Mouse (Mus musculus): ENCODE results near the gene Rtel1. TPM values are rescaled to one million over a fixed set of nuclear protein-coding genes. Genes with fewer than 3 reads are reported as not detected.

Rtel1 gene
- polyA plus RNA-seq, 1 experiment from 2014 or later = 52.5 TPM

GRCm38 (mm10) chr2:181384919-181385391 lies 65.4 kb downstream of the Rtel1 start:
- no peak for DNase-seq (ENCODE audit: low spot score)
- ATAC-seq (replicated peaks; ENCODE audit: insufficient number of reproducible peaks, low FRiP score, low TSS enrichment, low read depth) = no peak
- Histone ChIP-seq H3K27ac (replicated peaks; ENCODE audit: low read depth, low read length) (no peak overlapping the region), H3K9me3 (replicated peaks; ENCODE audit: control insufficient read depth, low read length) (no peaks in the 10 kb centered on the region), H3K36me3 (replicated peaks; ENCODE audit: control insufficient read depth, insufficient read depth, low read depth, low read length) (no peaks in the 10 kb centered on the region; the same call in 1 of the 2 replicates), H3K4me3 (ENCODE audit: low read depth, low read length) (no peak overlapping the region), H3K4me2 (ENCODE audit: low read depth, low read length) (no peak overlapping the region), H3K4me1 (ENCODE audit: control insufficient read depth, insufficient read depth, low read length) (no peaks in the 10 kb centered on the region), H3K9ac (replicated peaks; ENCODE audit: low read length) (no peak overlapping the region), H3K27me3 (ENCODE audit: control insufficient read depth, insufficient read depth, low read length) (no peaks in the 10 kb centered on the region)
- WGBS = 79% methylated on average over 4 of the region's 4 CpGs

GRCm38 (mm10) chr2:181385885-181386284 lies 66.3 kb downstream of the Rtel1 start:
- Histone ChIP-seq H3K27ac (replicated peaks; ENCODE audit: low read depth, low read length) (no peak overlapping the region), H3K27me3 (ENCODE audit: control insufficient read depth, insufficient read depth, low read length) (no peaks in the 10 kb centered on the region), H3K4me2 (ENCODE audit: low read depth, low read length) (no peak overlapping the region), H3K4me3 (ENCODE audit: low read depth, low read length) (no peak overlapping the region), H3K4me1 (ENCODE audit: control insufficient read depth, insufficient read depth, low read length) (no peaks in the 10 kb centered on the region), H3K9me3 (replicated peaks; ENCODE audit: control insufficient read depth, low read length) (no peaks in the 10 kb centered on the region), H3K36me3 (replicated peaks; ENCODE audit: control insufficient read depth, insufficient read depth, low read depth, low read length) (no peaks in the 10 kb centered on the region; the same call in 1 of the 2 replicates), H3K9ac (replicated peaks; ENCODE audit: low read length) (no peak overlapping the region)
- ATAC-seq (replicated peaks; ENCODE audit: insufficient number of reproducible peaks, low FRiP score, low TSS enrichment, low read depth) = no peak
- WGBS = 83% methylated on average over 3 of the region's 3 CpGs
- DNase-seq (ENCODE audit: low spot score) = no peak

GRCm38 (mm10) chr2:181386663-181387210 lies 67.2 kb downstream of the Rtel1 start:
- Histone ChIP-seq H3K36me3 (replicated peaks; ENCODE audit: control insufficient read depth, insufficient read depth, low read depth, low read length) (no peaks in the 10 kb centered on the region; the same call in 1 of the 2 replicates), H3K4me3 (ENCODE audit: low read depth, low read length) (no peak overlapping the region), H3K9ac (replicated peaks; ENCODE audit: low read length) (no peak overlapping the region), H3K27ac (replicated peaks; ENCODE audit: low read depth, low read length) (no peak overlapping the region), H3K9me3 (replicated peaks; ENCODE audit: control insufficient read depth, low read length) (no peaks in the 10 kb centered on the region), H3K4me2 (ENCODE audit: low read depth, low read length) (no peak overlapping the region), H3K4me1 (ENCODE audit: control insufficient read depth, insufficient read depth, low read length) (no peaks in the 10 kb centered on the region), H3K27me3 (ENCODE audit: control insufficient read depth, insufficient read depth, low read length) (no peaks in the 10 kb centered on the region)
- WGBS = 78% methylated on average over 3 of the region's 4 CpGs
- no peak for ATAC-seq (replicated peaks; ENCODE audit: insufficient number of reproducible peaks, low FRiP score, low TSS enrichment, low read depth)
- no peak for DNase-seq (ENCODE audit: low spot score)

GRCm38 (mm10) chr2:181390136-181390870 lies 70.8 kb downstream of the Rtel1 start:
- DNase-seq (ENCODE audit: low spot score) = no peak
- Histone ChIP-seq H3K9ac (replicated peaks; ENCODE audit: low read length) (no peak overlapping the region), H3K27me3 (ENCODE audit: control insufficient read depth, insufficient read depth, low read length) (no peaks in the 10 kb centered on the region), H3K36me3 (replicated peaks; ENCODE audit: control insufficient read depth, insufficient read depth, low read depth, low read length) (no peaks in the 10 kb centered on the region), H3K4me1 (ENCODE audit: control insufficient read depth, insufficient read depth, low read length) (no peaks in the 10 kb centered on the region), H3K4me3 (ENCODE audit: low read depth, low read length) (no peak overlapping the region), H3K4me2 (ENCODE audit: low read depth, low read length) (no peak overlapping the region), H3K9me3 (replicated peaks; ENCODE audit: control insufficient read depth, low read length) (no peaks in the 10 kb centered on the region), H3K27ac (replicated peaks; ENCODE audit: low read depth, low read length) (no peak overlapping the region)
- WGBS = 70% methylated on average over 4 of the region's 4 CpGs
- no peak for ATAC-seq (replicated peaks; ENCODE audit: insufficient number of reproducible peaks, low FRiP score, low TSS enrichment, low read depth)

- Histone ChIP-seq H3K27me3 (ENCODE audit: control insufficient read depth, insufficient read depth, low read length) (no peaks in the 10 kb centered on the region), H3K9ac (replicated peaks; ENCODE audit: low read length) (no peak overlapping the region), H3K27ac (replicated peaks; ENCODE audit: low read depth, low read length) (no peak overlapping the region), H3K4me2 (ENCODE audit: low read depth, low read length) (no peak overlapping the region), H3K4me3 (ENCODE audit: low read depth, low read length) (no peak overlapping the region), H3K4me1 (ENCODE audit: control insufficient read depth, insufficient read depth, low read length) (no peaks in the 10 kb centered on the region), H3K9me3 (replicated peaks; ENCODE audit: control insufficient read depth, low read length) (no peaks in the 10 kb centered on the region), H3K36me3 (replicated peaks; ENCODE audit: control insufficient read depth, insufficient read depth, low read depth, low read length) (no peaks in the 10 kb centered on the region)
- ATAC-seq (replicated peaks; ENCODE audit: insufficient number of reproducible peaks, low FRiP score, low TSS enrichment, low read depth) (no peak), DNase-seq (ENCODE audit: low spot score) (no peak)
- 91% methylated on average over 15 of the region's 15 CpGs for WGBS
Observed at GRCm38 (mm10) chr2:181391022-181391421, 71.5 kb downstream of the Rtel1 start.

GRCm38 (mm10) chr2:181391541-181391940 lies 72.0 kb downstream of the Rtel1 start:
- ATAC-seq (replicated peaks; ENCODE audit: insufficient number of reproducible peaks, low FRiP score, low TSS enrichment, low read depth) (no peak), DNase-seq (ENCODE audit: low spot score) (no peak)
- no peak overlapping the region for H3K9ac ChIP-seq (replicated peaks; ENCODE audit: low read length)
- 65% methylated on average over 2 of the region's 2 CpGs for WGBS
- no peaks in the 10 kb centered on the region for H3K27me3 ChIP-seq (ENCODE audit: control insufficient read depth, insufficient read depth, low read length)
- no peak overlapping the region for H3K4me3 ChIP-seq (ENCODE audit: low read depth, low read length)
- H3K9me3 ChIP-seq (replicated peaks; ENCODE audit: control insufficient read depth, low read length) = no peaks in the 10 kb centered on the region
- H3K27ac ChIP-seq (replicated peaks; ENCODE audit: low read depth, low read length) = no peak overlapping the region
- no peaks in the 10 kb centered on the region for H3K4me1 ChIP-seq (ENCODE audit: control insufficient read depth, insufficient read depth, low read length)
- H3K36me3 ChIP-seq (replicated peaks; ENCODE audit: control insufficient read depth, insufficient read depth, low read depth, low read length) = no peaks in the 10 kb centered on the region
- no peak overlapping the region for H3K4me2 ChIP-seq (ENCODE audit: low read depth, low read length)

- ATAC-seq (replicated peaks; ENCODE audit: insufficient number of reproducible peaks, low FRiP score, low TSS enrichment, low read depth) = 0 out of 2 replicates have a peak, but pooled peaks have one; percentile 53
- Histone ChIP-seq H3K27me3 (ENCODE audit: control insufficient read depth, insufficient read depth, low read length) (no peaks in the 10 kb centered on the region), H3K36me3 (replicated peaks; ENCODE audit: control insufficient read depth, insufficient read depth, low read depth, low read length) (no peaks in the 10 kb centered on the region), H3K9me3 (replicated peaks; ENCODE audit: control insufficient read depth, low read length) (no peaks in the 10 kb centered on the region), H3K4me3 (ENCODE audit: low read depth, low read length) (no peak overlapping the region), H3K27ac (replicated peaks; ENCODE audit: low read depth, low read length) (no peak overlapping the region), H3K4me2 (ENCODE audit: low read depth, low read length) (no peak overlapping the region), H3K9ac (replicated peaks; ENCODE audit: low read length) (no peak overlapping the region), H3K4me1 (ENCODE audit: control insufficient read depth, insufficient read depth, low read length) (no peaks in the 10 kb centered on the region)
- DNase-seq (ENCODE audit: low spot score) = peak; percentile 93
- 31% methylated on average over 4 of the region's 4 CpGs for WGBS
Observed at GRCm38 (mm10) chr2:181392600-181393213, 73.2 kb downstream of the Rtel1 start.

- ATAC-seq (replicated peaks; ENCODE audit: insufficient number of reproducible peaks, low FRiP score, low TSS enrichment, low read depth) (no peak), DNase-seq (ENCODE audit: low spot score) (no peak)
- Histone ChIP-seq H3K4me2 (ENCODE audit: low read depth, low read length) (no peak overlapping the region), H3K9ac (replicated peaks; ENCODE audit: low read length) (no peak overlapping the region), H3K9me3 (replicated peaks; ENCODE audit: control insufficient read depth, low read length) (no peaks in the 10 kb centered on the region), H3K36me3 (replicated peaks; ENCODE audit: control insufficient read depth, insufficient read depth, low read depth, low read length) (no peaks in the 10 kb centered on the region), H3K4me1 (ENCODE audit: control insufficient read depth, insufficient read depth, low read length) (no peaks in the 10 kb centered on the region), H3K27me3 (ENCODE audit: control insufficient read depth, insufficient read depth, low read length) (no peaks in the 10 kb centered on the region), H3K27ac (replicated peaks; ENCODE audit: low read depth, low read length) (no peak overlapping the region), H3K4me3 (ENCODE audit: low read depth, low read length) (no peak overlapping the region)
- WGBS = 96% methylated on average over 3 of the region's 3 CpGs
Observed at GRCm38 (mm10) chr2:181394086-181394485, 74.5 kb downstream of the Rtel1 start.
